Mouse (Mus musculus): ENCODE measurements around the gene Sele. TPM values are rescaled to one million over a fixed set of nuclear protein-coding genes. Genes with fewer than 3 reads are reported as not detected.

Sele gene
- polyA plus RNA-seq, 1 experiment = not detected

- no peak overlapping the region for H3K27ac ChIP-seq (ENCODE audit: insufficient read depth, low read depth, low read length)
- no peak overlapping the region for H3K4me3 ChIP-seq (ENCODE audit: insufficient read depth, low read depth, low read length)
- no peaks in the 10 kb centered on the region for H3K4me1 ChIP-seq (ENCODE audit: control insufficient read depth, insufficient read depth, low read length)
- 64% methylated on average over 3 of the region's 3 CpGs for WGBS
- no peak for TF ChIP-seq POLR2A (IDR thresholded peaks at IDR 0.05; ENCODE audit: insufficient read depth, low read depth, low read length)
- TF ChIP-seq CTCF (IDR thresholded peaks at IDR 0.05; ENCODE audit: insufficient read depth, low read depth, low read length) = no peak
Measured at GRCm38 (mm10) chr1:164063745-164064144, 15.7 kb downstream of the Sele start.

DNA sequence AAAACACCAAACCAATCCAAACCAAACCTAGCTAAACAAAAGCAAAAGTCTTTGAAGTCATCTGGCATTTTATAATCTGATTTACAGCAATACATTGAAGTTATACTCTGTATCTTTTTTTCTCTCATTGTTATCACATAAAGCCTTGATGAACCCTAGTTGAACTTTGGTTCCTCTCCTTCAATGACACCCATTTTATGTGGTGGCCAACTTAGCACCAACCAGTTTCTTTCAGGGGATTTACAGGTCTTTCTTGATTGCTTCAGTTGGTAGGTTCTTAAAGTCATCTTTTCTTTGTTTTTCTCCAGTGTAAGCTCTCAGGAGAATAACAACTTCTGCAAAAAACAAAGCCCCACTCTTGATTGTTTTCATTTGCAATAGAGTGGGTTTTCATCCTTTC, 21.2 kb downstream of the Sele start:
- Histone ChIP-seq H3K4me1 (ENCODE audit: control insufficient read depth, insufficient read depth, low read length) (no peaks in the 10 kb centered on the region), H3K27ac (ENCODE audit: insufficient read depth, low read depth, low read length) (no peak overlapping the region), H3K4me3 (ENCODE audit: insufficient read depth, low read depth, low read length) (no peak overlapping the region)
- no peak for TF ChIP-seq CTCF (IDR thresholded peaks at IDR 0.05; ENCODE audit: insufficient read depth, low read depth, low read length)
- TF ChIP-seq POLR2A (IDR thresholded peaks at IDR 0.05; ENCODE audit: insufficient read depth, low read depth, low read length) = no peak

DNA sequence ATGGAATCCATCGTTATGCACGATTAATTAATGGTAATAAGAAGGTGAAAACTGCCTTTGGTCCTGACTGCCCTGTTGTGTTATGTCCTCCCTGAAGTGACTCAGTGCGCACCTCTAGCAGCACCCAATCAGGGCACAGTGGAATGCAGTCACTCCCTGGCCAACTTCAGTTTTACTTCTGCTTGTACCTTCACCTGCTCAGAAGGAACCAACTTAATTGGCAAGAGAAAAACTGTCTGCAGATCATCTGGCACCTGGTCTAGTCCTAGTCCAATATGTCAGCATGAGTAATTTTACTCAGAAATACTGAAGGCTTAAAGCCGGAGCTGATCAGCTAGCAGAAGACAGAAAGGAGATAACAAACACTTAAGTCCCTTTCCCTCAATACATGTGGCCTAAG, 22.4 kb downstream of the Sele start:
- Histone ChIP-seq H3K27ac (ENCODE audit: insufficient read depth, low read depth, low read length) (no peak overlapping the region), H3K4me3 (ENCODE audit: insufficient read depth, low read depth, low read length) (no peak overlapping the region), H3K4me1 (ENCODE audit: control insufficient read depth, insufficient read depth, low read length) (no peaks in the 10 kb centered on the region)
- 91% methylated on average over 4 of the region's 4 CpGs for WGBS
- TF ChIP-seq CTCF (IDR thresholded peaks at IDR 0.05; ENCODE audit: insufficient read depth, low read depth, low read length) (no peak), POLR2A (IDR thresholded peaks at IDR 0.05; ENCODE audit: insufficient read depth, low read depth, low read length) (no peak)

GRCm38 (mm10) chr1:164071111-164071510, 23.1 kb downstream of the Sele start:
- H3K27ac ChIP-seq (ENCODE audit: insufficient read depth, low read depth, low read length) = no peak overlapping the region
- no peak for TF ChIP-seq CTCF (IDR thresholded peaks at IDR 0.05; ENCODE audit: insufficient read depth, low read depth, low read length)
- TF ChIP-seq POLR2A (IDR thresholded peaks at IDR 0.05; ENCODE audit: insufficient read depth, low read depth, low read length) = no peak
- H3K4me3 ChIP-seq (ENCODE audit: insufficient read depth, low read depth, low read length) = no peak overlapping the region
- WGBS = 77% methylated on average over 7 of the region's 7 CpGs
- H3K4me1 ChIP-seq (ENCODE audit: control insufficient read depth, insufficient read depth, low read length) = no peaks in the 10 kb centered on the region

GRCm38 (mm10) chr1:164072001-164072400, 24.0 kb downstream of the Sele start:
- 90% methylated on average over 4 of the region's 4 CpGs for WGBS
- no peak overlapping the region for H3K4me3 ChIP-seq (ENCODE audit: insufficient read depth, low read depth, low read length)
- no peak for TF ChIP-seq POLR2A (IDR thresholded peaks at IDR 0.05; ENCODE audit: insufficient read depth, low read depth, low read length)
- no peak for TF ChIP-seq CTCF (IDR thresholded peaks at IDR 0.05; ENCODE audit: insufficient read depth, low read depth, low read length)
- H3K27ac ChIP-seq (ENCODE audit: insufficient read depth, low read depth, low read length) = no peak overlapping the region
- no peaks in the 10 kb centered on the region for H3K4me1 ChIP-seq (ENCODE audit: control insufficient read depth, insufficient read depth, low read length)

- WGBS = 91% methylated on average over 9 of the region's 9 CpGs
- Histone ChIP-seq H3K4me1 (ENCODE audit: control insufficient read depth, insufficient read depth, low read length) (no peaks in the 10 kb centered on the region), H3K4me3 (ENCODE audit: insufficient read depth, low read depth, low read length) (no peak overlapping the region), H3K27ac (ENCODE audit: insufficient read depth, low read depth, low read length) (no peak overlapping the region)
- TF ChIP-seq POLR2A (IDR thresholded peaks at IDR 0.05; ENCODE audit: insufficient read depth, low read depth, low read length) = no peak
- no peak for TF ChIP-seq CTCF (IDR thresholded peaks at IDR 0.05; ENCODE audit: insufficient read depth, low read depth, low read length)
Measured at GRCm38 (mm10) chr1:164073091-164073490, 25.1 kb downstream of the Sele start.

DNA sequence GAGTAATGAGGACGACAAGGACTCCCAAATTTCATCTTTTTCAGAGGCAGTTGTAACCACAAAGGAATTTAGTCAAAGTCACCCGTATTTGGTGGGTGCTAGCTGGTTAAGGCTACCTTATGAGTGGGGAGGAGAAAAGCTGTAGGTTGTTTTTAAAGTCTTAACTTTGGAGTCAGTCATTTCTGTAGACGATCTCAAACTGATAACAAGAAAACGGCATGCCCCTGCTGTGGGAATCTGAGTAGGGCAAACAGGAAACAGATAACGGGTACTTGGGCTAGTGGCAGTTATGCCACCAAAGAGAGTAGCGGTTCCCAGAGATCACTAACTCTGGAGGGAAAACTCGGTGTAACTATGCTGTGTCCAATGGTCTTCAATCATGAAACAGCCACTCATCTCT, 25.8 kb downstream of the Sele start:
- H3K4me3 ChIP-seq (ENCODE audit: insufficient read depth, low read depth, low read length) = no peak overlapping the region
- H3K27ac ChIP-seq (ENCODE audit: insufficient read depth, low read depth, low read length) = no peak overlapping the region
- WGBS = 91% methylated on average over 7 of the region's 7 CpGs
- H3K4me1 ChIP-seq (ENCODE audit: control insufficient read depth, insufficient read depth, low read length) = no peaks in the 10 kb centered on the region
- TF ChIP-seq POLR2A (IDR thresholded peaks at IDR 0.05; ENCODE audit: insufficient read depth, low read depth, low read length) (no peak), CTCF (IDR thresholded peaks at IDR 0.05; ENCODE audit: insufficient read depth, low read depth, low read length) (no peak)

DNA sequence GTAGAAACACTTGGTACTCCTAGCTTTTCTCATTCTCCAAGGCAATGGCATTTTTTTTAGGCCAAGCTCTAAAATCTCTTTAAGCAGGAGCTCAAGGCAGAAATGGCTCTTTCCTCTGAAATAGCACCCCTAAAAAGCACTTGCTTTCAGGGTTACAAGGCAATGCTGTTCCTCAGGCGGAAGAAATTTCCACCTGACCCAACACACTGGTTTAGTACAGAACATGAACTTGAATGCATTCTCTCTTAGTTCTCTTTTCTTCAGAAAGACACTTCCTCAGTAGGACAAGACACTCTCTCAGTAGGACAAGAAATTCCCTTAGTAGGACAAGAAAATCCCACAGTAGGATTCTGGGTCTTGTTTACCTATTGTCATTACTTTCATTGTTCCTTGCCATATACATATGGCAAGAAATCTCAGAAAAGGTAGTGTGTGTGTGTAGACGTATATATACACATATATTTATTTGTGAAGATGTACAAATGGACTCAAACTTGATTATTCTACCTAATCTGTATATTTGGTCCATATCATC, 26.6 kb downstream of the Sele start:
- 94% methylated on average over 2 of the region's 2 CpGs for WGBS
- no peak overlapping the region for H3K4me3 ChIP-seq (ENCODE audit: insufficient read depth, low read depth, low read length)
- no peak overlapping the region for H3K27ac ChIP-seq (ENCODE audit: insufficient read depth, low read depth, low read length)
- no peaks in the 10 kb centered on the region for H3K4me1 ChIP-seq (ENCODE audit: control insufficient read depth, insufficient read depth, low read length)
- TF ChIP-seq CTCF (IDR thresholded peaks at IDR 0.05; ENCODE audit: insufficient read depth, low read depth, low read length) (no peak), POLR2A (IDR thresholded peaks at IDR 0.05; ENCODE audit: insufficient read depth, low read depth, low read length) (no peak)

DNA sequence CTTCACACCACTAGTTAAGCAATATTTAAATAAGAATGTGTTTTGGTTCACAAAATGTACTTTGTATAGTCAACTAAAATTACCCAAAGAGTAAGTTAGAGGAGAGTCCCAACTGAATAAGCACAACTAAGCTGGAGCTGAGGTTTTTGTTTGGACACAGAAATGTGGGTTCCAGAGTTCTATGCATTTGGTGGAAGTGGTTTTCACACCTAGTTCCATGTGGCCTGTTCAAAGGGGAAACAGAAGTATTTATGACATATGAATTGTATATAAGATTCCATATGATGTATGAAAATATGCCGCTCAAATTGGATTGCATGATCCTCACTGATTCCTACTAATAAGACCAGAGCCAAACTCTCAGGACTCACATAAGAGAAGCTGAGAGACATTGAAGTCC, 27.4 kb downstream of the Sele start:
- H3K27ac ChIP-seq (ENCODE audit: insufficient read depth, low read depth, low read length) = no peak overlapping the region
- TF ChIP-seq CTCF (IDR thresholded peaks at IDR 0.05; ENCODE audit: insufficient read depth, low read depth, low read length) (no peak), POLR2A (IDR thresholded peaks at IDR 0.05; ENCODE audit: insufficient read depth, low read depth, low read length) (no peak)
- H3K4me1 ChIP-seq (ENCODE audit: control insufficient read depth, insufficient read depth, low read length) = no peaks in the 10 kb centered on the region
- no peak overlapping the region for H3K4me3 ChIP-seq (ENCODE audit: insufficient read depth, low read depth, low read length)
- 93% methylated on average over 1 of the region's 1 CpGs for WGBS

DNA sequence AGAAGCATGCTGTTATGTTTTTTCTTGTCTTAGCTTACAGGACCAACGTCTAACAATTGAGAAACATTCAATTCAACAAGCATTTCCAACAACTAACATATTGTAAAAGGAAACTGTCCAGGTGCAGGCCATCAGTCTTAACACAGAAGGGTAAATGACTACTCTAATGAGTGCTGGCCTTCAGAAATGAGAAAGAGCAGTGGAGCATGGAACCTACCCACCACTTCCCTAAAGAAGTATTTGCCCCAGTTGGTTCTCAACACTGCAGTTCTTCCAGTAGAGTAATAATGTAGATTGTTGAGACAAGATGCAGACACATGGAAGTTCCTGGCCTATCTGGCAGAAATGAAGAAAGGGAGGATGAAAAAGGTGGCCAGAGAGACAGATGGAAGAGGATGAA, 28.4 kb downstream of the Sele start:
- H3K27ac ChIP-seq (ENCODE audit: insufficient read depth, low read depth, low read length) = no peak overlapping the region
- WGBS = 47% methylated on average over 1 of the region's 1 CpGs
- no peak overlapping the region for H3K4me3 ChIP-seq (ENCODE audit: insufficient read depth, low read depth, low read length)
- no peaks in the 10 kb centered on the region for H3K4me1 ChIP-seq (ENCODE audit: control insufficient read depth, insufficient read depth, low read length)
- no peak for TF ChIP-seq CTCF (IDR thresholded peaks at IDR 0.05; ENCODE audit: insufficient read depth, low read depth, low read length)
- TF ChIP-seq POLR2A (IDR thresholded peaks at IDR 0.05; ENCODE audit: insufficient read depth, low read depth, low read length) = no peak
